Mouse (Mus musculus): ENCODE results near the gene Kif26a.
A peak's percentile ranks its signal among the peaks of the same experiment; 100 is the strongest.

Gene Kif26a

GRCm38 (mm10) chr12:112130957-112131356 lies 15.1 kb upstream of the Kif26a start:
- no peak for DNase-seq

- peak; percentile 75 for DNase-seq
Measured at GRCm38 (mm10) chr12:112140231-112140630, 5.8 kb upstream of the Kif26a start.

- no peak for DNase-seq
Measured at GRCm38 (mm10) chr12:112140745-112141144, 5.3 kb upstream of the Kif26a start.

DNA sequence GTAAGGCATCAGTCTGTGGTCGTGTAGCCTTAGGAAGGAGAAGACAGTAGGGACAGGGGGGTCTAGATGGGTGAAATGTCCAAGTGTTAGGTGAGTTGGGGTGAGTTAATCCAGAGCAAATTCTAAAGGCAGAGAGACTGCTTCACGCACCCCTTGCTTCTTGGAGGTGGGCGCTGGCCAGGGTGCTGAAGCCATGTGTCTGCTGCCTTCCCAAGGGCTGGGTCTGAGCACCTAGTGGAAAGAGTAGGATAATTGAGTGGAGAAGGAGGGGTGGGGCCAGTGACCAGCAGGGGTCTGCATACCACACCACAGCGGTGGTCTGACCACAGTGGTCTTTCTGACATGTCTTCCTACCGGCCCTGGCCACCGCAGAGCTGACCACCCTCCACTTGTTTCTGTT lies 4.7 kb upstream of the Kif26a start:
- DNase-seq: peak; percentile 65

DNA sequence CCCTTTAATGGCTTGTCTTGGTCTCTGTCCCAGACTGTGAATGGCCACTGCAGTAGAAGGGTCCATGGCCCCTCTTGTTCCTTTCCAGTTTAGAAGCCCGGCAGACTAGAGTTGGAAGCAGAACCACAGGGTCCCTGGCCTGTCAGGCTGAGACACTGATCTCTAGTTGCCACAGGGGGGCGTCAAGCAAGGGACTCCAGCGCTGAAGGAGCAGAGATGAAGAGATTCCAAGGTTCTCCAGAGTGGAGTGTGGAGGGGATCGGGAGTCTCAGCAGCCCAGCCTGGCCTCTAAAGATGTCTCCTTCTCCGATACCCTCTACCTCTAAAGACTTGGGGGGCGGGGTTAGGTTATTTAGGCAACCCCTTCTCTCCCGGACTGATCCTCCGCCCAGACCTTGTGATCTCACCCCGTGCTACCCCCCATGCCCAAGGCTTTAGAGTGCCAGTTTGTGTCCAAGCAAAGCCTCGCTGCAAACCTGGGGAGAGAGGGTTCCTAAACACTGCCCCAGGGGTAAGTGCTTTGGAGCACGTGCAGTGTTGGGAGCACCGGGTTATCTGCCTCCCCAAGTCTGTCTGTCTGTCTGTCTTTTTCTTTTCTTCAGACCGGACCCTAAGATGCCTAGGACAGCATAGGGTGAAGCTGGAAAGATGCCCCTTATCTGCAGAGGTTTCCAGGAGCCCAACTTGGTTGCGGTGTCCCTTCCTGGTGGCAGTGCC lies 2.7 kb upstream of the Kif26a start:
- DNase-seq: peak; percentile 75

- peak; percentile 63 for DNase-seq
Measured at GRCm38 (mm10) chr12:112143833-112144201, 2.2 kb upstream of the Kif26a start.

GRCm38 (mm10) chr12:112144377-112145115 lies 1.5 kb upstream of the Kif26a start:
- no peak for DNase-seq

- peak; percentile 91 for DNase-seq
Measured at GRCm38 (mm10) chr12:112145211-112145874, 665 bp upstream of the Kif26a start.

- DNase-seq: no peak
Measured at GRCm38 (mm10) chr12:112147365-112147764, 1.4 kb downstream of the Kif26a start.

GRCm38 (mm10) chr12:112150011-112150410 lies 4.0 kb downstream of the Kif26a start:
- no peak for DNase-seq

DNA sequence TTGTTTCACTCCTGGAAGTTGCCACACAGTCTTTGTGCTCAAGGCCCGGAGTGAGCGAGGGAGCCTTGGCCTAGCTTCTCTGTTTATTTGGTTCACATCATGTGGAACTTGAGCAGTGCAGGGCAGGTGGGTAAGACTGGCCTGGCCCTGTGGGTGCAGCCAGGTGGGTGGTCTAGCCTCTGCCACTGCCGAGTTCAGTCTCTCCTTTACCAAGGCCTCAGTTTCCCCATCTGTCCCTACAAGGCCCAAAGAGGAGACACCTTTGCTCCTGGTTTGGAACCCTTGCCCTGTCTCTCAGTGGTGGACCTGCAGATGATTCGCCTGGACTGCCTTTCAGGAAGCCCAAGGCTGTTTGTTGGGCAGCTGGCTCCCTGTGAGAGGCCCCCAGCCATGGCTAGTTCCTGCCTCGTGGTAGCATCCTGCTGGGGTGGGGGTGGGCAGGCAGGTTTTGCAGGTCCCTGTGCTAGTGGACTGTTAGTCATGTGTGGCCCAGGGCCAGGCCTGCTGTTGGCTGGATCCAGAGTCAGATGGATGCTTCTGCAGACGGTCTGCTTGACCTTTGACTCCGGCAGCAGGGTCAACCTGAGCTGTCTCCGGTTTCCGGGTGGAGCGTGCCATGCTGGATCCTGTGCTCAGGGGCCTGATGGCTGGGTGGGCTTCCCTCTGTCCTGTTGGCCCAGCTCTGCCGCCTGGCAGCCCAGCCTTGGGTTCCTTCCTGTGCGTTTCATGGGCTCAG lies 5.4 kb downstream of the Kif26a start:
- DNase-seq: no peak

DNA sequence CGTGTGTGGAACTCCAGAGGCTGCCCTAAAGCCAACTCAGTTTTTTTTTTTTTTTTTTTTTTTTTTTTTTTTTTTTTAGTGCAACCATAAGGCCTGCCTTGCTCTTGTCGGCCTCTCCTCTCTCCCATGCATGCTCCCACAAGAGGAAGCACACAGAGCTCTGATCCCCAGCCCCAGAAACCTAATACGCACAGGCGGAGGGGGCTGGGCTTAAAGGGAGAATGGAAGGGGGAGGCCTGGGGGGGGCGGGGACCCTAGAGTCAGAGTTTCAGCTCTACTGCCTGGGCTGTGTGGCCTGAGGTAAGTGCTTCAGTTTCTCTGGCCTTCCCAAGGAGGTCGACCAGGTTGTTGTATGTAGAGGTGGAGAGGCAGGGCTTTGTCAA lies 6.0 kb downstream of the Kif26a start:
- DNase-seq: no peak

- DNase-seq: no peak
Measured at GRCm38 (mm10) chr12:112153597-112153996, 7.6 kb downstream of the Kif26a start.

GRCm38 (mm10) chr12:112154476-112154875 lies 8.5 kb downstream of the Kif26a start:
- no peak for DNase-seq

- DNase-seq: peak; percentile 73
Measured at GRCm38 (mm10) chr12:112155218-112156051, 9.4 kb downstream of the Kif26a start.

- DNase-seq: no peak
Measured at GRCm38 (mm10) chr12:112156804-112157203, 10.8 kb downstream of the Kif26a start.

DNA sequence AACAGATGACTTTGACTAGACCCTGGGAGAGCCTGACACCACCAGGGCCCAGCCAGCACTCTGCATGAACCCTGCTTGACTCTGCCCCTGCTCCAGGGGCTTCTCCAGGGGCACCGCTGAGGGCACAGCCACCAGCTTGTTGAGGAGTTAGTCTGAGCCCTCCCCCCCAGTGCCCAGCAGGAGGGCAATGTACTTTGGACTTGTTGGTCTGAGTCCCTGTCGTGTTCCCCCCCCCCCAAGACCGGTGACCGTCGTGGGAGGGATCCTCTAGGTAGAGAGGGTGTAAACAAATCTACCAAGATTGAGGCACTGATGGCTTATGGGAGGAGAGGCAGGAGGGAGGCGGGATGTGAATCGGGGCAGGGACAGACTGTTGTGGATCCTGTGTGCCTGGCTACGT lies 12.2 kb downstream of the Kif26a start:
- DNase-seq: no peak

GRCm38 (mm10) chr12:112158784-112159183 lies 12.8 kb downstream of the Kif26a start:
- DNase-seq: no peak

DNA sequence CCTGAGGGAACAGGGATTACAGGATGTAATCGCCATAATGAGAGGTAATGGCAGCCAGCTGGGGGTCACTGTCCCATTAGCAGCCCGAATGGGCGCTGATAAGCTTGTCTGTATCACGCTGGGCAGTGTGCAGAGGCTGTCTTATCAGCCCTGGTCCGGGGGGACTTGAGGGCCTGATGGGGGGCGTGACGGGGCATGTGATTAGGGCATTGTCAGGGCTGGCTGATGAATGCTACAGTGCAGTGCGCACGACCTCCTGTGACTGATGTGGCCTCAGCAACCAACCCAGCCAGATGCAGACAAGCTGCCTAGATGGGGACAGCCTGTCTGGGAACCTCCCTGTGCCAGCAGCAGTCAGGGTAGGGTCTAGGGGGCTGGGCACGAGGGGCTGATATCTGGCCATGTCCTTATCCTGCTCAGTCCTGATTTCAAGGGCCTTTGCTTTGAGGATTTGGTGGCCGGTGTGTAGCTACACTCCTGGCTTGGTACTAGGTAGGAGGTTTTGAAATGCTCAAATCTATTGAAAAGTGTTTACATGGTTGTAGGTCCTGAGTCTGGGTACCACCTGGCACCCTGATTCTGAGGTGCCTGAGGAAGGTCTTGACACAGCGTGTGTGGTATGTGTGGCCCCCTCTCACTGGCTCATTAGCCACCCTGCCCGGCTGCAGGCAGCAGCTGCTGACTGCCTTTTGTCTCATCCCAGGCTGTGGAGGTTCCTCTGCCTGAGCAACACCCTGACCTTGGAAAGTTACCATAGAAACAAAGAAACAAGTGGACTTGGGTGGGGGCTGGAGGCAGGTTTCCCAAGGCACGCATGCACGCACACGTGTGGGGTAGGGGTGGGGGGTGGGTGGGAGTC lies 18.2 kb downstream of the Kif26a start:
- peak; percentile 86 for DNase-seq

DNA sequence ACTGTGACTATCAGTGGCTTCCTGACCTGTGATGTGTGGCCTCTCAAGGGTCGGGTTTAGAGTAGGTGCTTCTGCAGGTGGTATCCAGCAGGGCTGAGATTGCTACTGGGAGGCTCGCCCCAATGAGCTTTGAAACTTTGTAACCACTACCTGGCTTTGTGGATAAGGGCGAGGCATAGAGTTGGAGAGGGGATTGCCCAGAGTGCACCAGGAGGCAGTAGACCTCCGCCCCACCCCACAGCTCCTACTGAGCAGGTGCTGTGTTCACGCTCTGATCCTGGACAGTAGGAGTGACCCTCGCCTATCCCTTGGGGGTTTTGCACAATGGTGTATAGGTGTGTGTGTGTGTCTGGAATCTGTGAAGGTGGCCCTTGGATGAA lies 18.8 kb downstream of the Kif26a start:
- DNase-seq: no peak

DNA sequence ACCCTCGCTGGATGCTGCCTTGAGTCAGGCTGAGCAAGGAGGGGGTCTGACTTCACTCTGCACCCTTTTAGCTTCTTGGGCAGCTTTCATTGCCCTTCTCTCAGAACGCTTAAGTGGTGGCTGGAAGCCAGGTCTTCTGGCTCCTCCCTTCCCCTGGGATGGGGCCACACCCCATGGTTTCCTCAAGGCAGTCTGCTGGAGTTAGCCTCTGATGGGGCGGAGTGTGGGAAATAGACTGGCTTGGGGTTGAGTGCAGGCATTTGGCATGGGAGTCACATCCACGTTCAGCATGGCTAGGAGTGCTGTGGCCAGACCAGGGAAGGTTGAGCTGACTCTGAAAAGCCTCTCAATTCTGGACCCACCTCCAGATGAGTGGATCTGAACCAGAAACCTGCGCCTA lies 23.2 kb downstream of the Kif26a start:
- no peak for DNase-seq

Measured in retina, postnatal 1 day (tissue).